Mouse (Mus musculus) lung, postnatal 0 days (tissue): Measurements from ENCODE around the gene Galnt11.

Source experiments
- CTCF ChIP-seq: IDR thresholded peaks from 2 replicates; pipeline ENCODE4 v1.5.1; 2016; ENCODE audit warnings: antibody characterized with exemption, mild to moderate bottlenecking
- EP300 ChIP-seq: IDR thresholded peaks from 2 replicates; pipeline ENCODE4 v1.6.1; 2016; ENCODE audit warnings: antibody characterized with exemption, mild to moderate bottlenecking, control low read depth

- TF ChIP-seq CTCF, result no peak
- TF ChIP-seq EP300, result no peak
Measured at GRCm38 (mm10) chr5:25262266-25262665, 40.6 kb downstream of the Galnt11 start.
